In the genomic region with DNA sequence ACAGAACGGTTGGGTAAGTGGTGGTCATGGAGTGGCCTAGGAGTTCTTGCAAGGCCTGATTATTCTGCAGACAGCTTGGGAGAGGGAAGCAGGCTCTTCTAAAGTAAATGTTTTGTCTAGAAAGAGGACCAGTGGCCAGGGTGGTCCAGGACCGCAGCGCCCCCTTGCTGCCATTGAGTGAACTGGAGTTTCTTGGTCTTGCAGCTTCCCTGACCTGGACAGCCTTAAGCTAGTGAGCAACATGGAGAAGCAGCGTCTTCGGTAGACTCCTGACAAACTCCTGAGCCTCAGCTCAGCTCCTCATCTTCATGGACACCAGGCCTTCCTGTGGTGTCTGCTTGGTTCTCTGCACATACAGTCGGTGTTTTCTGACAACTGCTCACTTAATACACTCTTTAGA, we compare ENCODE assay signal across 8 mouse cellular contexts.
A peak's percentile ranks its signal among the peaks of the same experiment; 100 is the strongest.
DNase-seq lines count a peak whose midpoint lies in the region; ATAC-seq and TF ChIP-seq lines count a peak whose summit lies in the region.

No protein-coding gene starts in this region.

- H3K27me3 ChIP-seq in intestine, embryonic 14.5 days (replicated peaks; ENCODE audit: control insufficient read depth, insufficient read depth, low read length): no peaks in the 10 kb centered on the region
- H3K27me3 ChIP-seq in intestine, embryonic 15.5 days (replicated peaks): no peaks in the 10 kb centered on the region
- H3K27me3 ChIP-seq in liver, embryonic 14.5 days (ENCODE audit: control insufficient read depth, insufficient read depth, low read length): no peaks in the 10 kb centered on the region
- peaks cover 21% of the 10 kb centered on the region; the same call in 1 of the 2 replicates for H3K27me3 ChIP-seq in hindbrain, embryonic 13.5 days

- H3K36me3 ChIP-seq in intestine, embryonic 14.5 days (ENCODE audit: control insufficient read depth, insufficient read depth, low read length): no peaks in the 10 kb centered on the region
- no peaks in the 10 kb centered on the region for H3K36me3 ChIP-seq in intestine, embryonic 15.5 days
- no peaks in the 10 kb centered on the region for H3K36me3 ChIP-seq in liver, embryonic 14.5 days (replicated peaks; ENCODE audit: control insufficient read depth, insufficient read depth, low read depth)
- H3K36me3 ChIP-seq in hindbrain, embryonic 13.5 days: no peaks in the 10 kb centered on the region

- no peak overlapping the region for H3K27ac ChIP-seq in intestine, embryonic 14.5 days (ENCODE audit: low read depth)
- no peak overlapping the region for H3K27ac ChIP-seq in intestine, embryonic 15.5 days
- H3K27ac ChIP-seq in liver, embryonic 14.5 days: no peak overlapping the region
- H3K27ac ChIP-seq in hindbrain, embryonic 13.5 days: no peak overlapping the region

- TF ChIP-seq EP300 in liver, embryonic 14.5 days (IDR thresholded peaks at IDR 0.05; ENCODE audit: low read depth): no peak

- no peak overlapping the region for H3K9ac ChIP-seq in intestine, embryonic 14.5 days (ENCODE audit: low read length)
- H3K9ac ChIP-seq in intestine, embryonic 15.5 days: no peak overlapping the region
- no peak overlapping the region for H3K9ac ChIP-seq in liver, embryonic 14.5 days (replicated peaks)
- no peak overlapping the region for H3K9ac ChIP-seq in hindbrain, embryonic 13.5 days

- peak; percentile 54 for TF ChIP-seq CTCF in liver, embryonic 14.5 days (IDR thresholded peaks at IDR 0.05; ENCODE audit: low read depth)

- H3K4me2 ChIP-seq in intestine, embryonic 14.5 days (ENCODE audit: low read length): no peak overlapping the region
- no peak overlapping the region for H3K4me2 ChIP-seq in intestine, embryonic 15.5 days (replicated peaks)
- H3K4me2 ChIP-seq in liver, embryonic 14.5 days (ENCODE audit: low read depth): no peak overlapping the region
- no peak overlapping the region for H3K4me2 ChIP-seq in hindbrain, embryonic 13.5 days

- no peak overlapping the region for H3K4me3 ChIP-seq in intestine, embryonic 14.5 days (ENCODE audit: low read depth, low read length)
- no peak overlapping the region for H3K4me3 ChIP-seq in intestine, embryonic 15.5 days (replicated peaks)
- H3K4me3 ChIP-seq in liver, embryonic 14.5 days (ENCODE audit: insufficient read depth in 1 of 2, low read depth in 2 of 2, low read length in 2 of 2): no peak overlapping the region
- H3K4me3 ChIP-seq in hindbrain, embryonic 13.5 days: no peak overlapping the region

- peak; percentile 57 for DNase-seq in intestine, embryonic 14.5 days (ENCODE audit: low spot score)
- peak; percentile 10 for DNase-seq in CD4-positive helper T cell, adult 2 months (ENCODE audit: low read depth, low spot score)
- DNase-seq in T-cell, adult 2 months (ENCODE audit: low spot score): peak; percentile 9
- DNase-seq in forelimb bud, embryonic 11.5 days (ENCODE audit: low read depth, low spot score): peak; percentile 10
- DNase-seq in liver, embryonic 14.5 days (ENCODE audit: low read depth in 3 of 3, low spot score in 3 of 3): no peak
- peak; percentile 5 for DNase-seq in thymus, postnatal 0 days (ENCODE audit: low spot score)

- ATAC-seq in intestine, embryonic 14.5 days (replicated peaks; ENCODE audit: low FRiP score, low TSS enrichment, low read depth): no peak
- ATAC-seq in intestine, embryonic 15.5 days: no peak
- ATAC-seq in liver, embryonic 14.5 days (ENCODE audit: insufficient read depth): no peak
- ATAC-seq in hindbrain, embryonic 13.5 days (ENCODE audit: low FRiP score): no peak

- 55% methylated on average over 6 of the region's 6 CpGs for WGBS in intestine, embryonic 14.5 days
- 55% methylated on average over 6 of the region's 6 CpGs for whole genome bisulfite sequencing in intestine, embryonic 15.5 days
- WGBS in liver, embryonic 14.5 days (ENCODE audit: insufficient replicate concordance): 38% methylated on average over 6 of the region's 6 CpGs
- 61% methylated on average over 6 of the region's 6 CpGs for WGBS in hindbrain, embryonic 13.5 days

- no peaks in the 10 kb centered on the region for H3K4me1 ChIP-seq in intestine, embryonic 14.5 days (replicated peaks; ENCODE audit: control insufficient read depth, insufficient read depth, low read length)
- no peaks in the 10 kb centered on the region for H3K4me1 ChIP-seq in intestine, embryonic 15.5 days (replicated peaks)
- no peaks in the 10 kb centered on the region for H3K4me1 ChIP-seq in liver, embryonic 14.5 days (replicated peaks; ENCODE audit: control insufficient read depth in 2 of 2, insufficient read depth in 2 of 2, low read length in 1 of 2)
- no peaks in the 10 kb centered on the region for H3K4me1 ChIP-seq in hindbrain, embryonic 13.5 days (replicated peaks)

- no peaks in the 10 kb centered on the region for H3K9me3 ChIP-seq in intestine, embryonic 14.5 days (ENCODE audit: control insufficient read depth, low read length)
- H3K9me3 ChIP-seq in intestine, embryonic 15.5 days: no peaks in the 10 kb centered on the region
- no peaks in the 10 kb centered on the region for H3K9me3 ChIP-seq in liver, embryonic 14.5 days (ENCODE audit: control insufficient read depth, low read length)
- H3K9me3 ChIP-seq in hindbrain, embryonic 13.5 days: no peaks in the 10 kb centered on the region

Comparison
In these comparisons a context has a peak if more than half of its experiments do, and no peak if none do; other contexts are left out.
1. DNase-seq: peak in intestine, embryonic 14.5 days (single experiment), CD4-positive helper T cell, adult 2 months (single experiment), T-cell, adult 2 months (single experiment), forelimb bud, embryonic 11.5 days (single experiment) and thymus, postnatal 0 days (single experiment); none in liver, embryonic 14.5 days (0 of 3).